Mouse (Mus musculus) olfactory bulb, adult 2 months (tissue): ENCODE data around the gene Upf1.

ENCODE experiments used
- CTCF ChIP-seq: fragments of 200-500 bp; IDR thresholded peaks from 2 replicates; pipeline ENCODE4 v1.5.1; 2012; ENCODE audit warnings: low read depth, mild to moderate bottlenecking, low read length, moderate library complexity; ENCODE audit not compliant: insufficient read depth
- POLR2A ChIP-seq: fragments of 200-500 bp; IDR thresholded peaks from 2 replicates; pipeline ENCODE4 v1.6.1; 2012; ENCODE audit warnings: mild to moderate bottlenecking, low read depth, low read length, moderate library complexity; ENCODE audit not compliant: insufficient read depth

- TF ChIP-seq CTCF (no peak), POLR2A (no peak)
These were observed 11.0 kb upstream of the Upf1 start for GRCm38 (mm10) chr8:70364066-70364465.
